Mouse (Mus musculus) lung, postnatal 36 days (tissue): ENCODE measurements around the gene AI413582.

Experiments used
- DNase-seq: peaks from one replicate; pipeline ENCODE4 v3.0.0; 2022; ENCODE audit warnings: mixed read lengths

Gene AI413582

DNA sequence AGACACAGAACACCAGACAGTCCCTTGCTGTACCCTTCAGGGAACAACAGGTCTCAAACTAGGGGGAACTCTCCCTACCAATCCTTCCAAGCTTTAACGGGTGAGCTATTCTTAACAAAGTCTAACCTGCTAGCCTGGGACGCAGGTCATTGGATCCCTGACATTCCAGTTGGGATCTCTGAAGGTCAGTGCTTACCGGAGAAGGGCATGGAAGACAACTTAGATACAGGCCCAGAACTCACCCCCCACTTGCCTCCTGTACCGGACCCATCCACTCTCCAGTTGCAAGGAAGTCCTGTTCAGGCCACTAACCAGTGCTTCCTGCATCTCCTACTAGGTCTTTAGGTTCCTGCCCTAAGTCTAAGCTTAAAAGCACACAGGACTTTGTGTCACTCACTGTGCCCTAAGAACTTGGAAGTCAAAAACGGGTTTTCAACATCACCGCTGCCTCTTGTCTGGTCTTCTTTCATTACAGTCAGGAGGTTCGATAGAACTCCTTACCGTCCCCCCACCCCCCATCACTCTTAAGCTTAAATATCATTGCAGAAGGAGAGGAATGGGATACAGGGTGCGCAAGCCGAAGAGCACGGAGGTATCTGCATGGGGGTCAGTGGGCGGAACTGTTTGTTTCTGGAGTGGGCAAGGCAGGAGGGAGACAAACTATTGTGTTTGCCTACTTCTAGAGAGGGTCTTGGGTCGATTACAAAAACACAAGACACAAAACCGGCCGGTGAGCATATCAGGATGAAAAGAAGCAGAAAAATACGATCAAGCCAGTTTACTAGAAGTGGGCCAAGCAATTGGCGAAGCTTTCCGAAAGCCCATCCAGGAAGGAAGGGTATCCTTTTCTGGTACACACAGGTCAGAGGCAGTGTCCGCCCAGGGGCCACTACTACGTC is 11.2 kb downstream of the AI413582 start:
- no peak for DNase-seq

DNA sequence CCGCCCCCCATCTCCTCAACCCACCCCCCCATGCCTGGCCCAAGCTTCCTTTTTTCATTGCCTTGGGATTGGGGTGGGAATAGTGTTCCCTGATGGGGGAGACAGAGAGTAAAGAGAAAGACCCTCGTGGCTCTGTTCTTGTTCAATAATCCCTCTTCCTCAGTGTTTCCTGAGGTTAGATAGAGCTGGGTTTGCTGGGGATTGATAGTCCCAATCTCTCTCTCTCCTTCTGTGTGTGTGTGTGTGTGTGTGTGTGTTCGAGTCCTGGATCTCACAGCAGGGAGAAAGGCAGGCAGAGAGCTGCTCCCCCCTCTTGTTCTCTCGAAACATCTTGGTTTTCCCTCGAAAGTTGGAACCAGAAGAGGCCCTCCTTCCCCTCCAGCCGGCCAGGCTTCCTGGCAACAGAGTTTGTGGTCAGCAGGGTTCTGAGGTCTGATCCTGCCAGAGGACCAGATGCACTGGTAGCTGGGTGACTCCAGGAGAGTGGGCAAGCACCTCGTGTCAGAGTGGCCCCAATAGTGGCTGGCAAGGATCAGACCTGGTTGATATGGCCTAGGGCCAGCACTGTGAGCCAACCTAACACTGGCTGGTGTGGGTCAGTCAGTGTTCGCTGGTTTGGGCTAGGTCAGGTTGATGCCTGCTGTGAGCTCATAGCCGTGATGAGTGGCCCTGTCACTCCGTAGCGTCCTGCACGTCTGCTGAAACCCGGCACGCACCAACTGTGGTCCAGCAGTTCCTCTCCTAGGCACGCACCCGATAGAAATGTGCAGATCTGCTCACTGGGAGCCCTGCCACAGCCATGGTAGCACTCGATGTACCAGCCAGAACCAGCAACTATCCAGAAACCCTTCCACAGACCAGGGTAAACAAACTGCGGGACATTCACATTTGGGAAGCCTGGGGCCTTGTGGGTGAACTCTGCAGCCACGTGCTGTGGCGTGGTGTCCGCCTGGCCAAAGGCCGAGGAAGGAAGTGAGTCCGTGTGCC is 13.0 kb downstream of the AI413582 start:
- no peak for DNase-seq

DNA sequence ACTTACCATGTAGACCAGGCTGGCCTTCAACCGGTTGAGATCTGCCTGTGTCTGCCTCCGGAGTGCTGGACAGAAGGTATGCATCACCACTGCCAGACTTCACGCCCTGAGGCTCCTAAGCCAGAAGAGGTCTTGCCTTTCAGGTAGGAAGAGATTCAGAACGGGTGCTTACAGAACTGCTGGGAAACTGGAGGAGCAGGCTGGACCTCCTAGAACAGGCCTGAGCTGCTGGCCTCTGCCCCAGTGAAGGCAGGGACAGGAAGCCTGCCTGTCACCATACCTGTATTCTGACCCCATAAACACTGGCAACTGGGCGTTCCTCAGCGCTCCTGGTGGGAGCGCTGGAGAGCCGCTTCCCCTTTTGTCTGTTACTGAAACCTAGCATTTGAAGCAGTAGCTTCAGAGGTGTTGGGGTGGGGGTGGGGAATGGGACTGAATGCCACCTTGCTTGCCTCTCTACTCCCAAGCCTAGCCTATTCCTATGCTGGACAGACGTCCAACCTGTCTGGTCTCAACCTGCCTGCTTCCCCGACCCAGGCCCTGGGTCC is 14.1 kb downstream of the AI413582 start:
- no peak for DNase-seq

DNA sequence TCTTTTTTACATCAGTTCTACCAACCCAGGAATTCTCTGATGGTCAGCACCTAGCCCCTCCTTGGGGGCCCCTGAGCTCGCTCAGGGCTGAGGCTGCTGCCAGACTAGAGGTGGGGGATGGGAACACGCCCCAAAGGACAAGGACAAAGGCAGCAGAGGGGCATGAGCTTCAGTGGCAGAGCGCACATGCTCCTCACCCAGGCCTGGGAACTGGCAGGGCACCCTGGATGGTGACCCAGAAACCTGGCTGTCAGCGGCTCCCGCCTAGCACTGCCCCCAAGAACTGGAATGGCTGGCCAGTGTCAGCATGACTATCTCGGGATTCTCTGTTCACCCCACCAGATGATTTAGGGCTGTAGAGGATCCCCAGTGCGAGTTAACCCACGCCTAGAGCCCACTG is 16.3 kb downstream of the AI413582 start:
- no peak for DNase-seq

DNA sequence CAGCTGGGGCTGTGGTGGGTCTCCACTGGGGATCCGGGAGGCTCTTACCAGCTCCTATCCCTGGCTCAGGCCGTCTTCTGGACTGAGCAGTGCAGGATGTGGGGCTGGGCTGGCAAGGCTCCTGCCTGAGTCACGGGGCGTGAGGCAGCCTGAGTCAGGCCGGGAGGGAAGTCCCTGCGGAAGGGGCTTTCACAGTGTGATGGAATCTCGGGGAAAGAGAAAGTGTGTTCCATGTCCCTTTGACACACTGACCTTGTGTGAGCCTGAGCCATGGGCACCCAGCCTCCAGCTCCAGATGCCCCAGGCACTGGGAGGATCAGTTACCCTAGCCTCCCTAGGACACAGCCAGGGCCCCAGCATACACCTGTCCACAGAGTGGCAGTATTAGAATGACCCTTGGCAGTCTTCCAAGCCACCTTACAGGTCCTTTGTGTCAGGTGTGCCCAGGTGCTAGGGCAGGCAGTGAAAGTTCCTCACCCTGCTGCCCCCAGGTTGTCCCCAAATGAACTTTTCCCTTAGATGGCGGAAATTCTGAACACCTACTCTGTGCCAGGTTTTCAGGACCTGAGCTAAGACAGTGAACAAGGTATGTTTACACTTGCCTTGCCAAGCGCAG is 18.2 kb downstream of the AI413582 start:
- no peak for DNase-seq

DNA sequence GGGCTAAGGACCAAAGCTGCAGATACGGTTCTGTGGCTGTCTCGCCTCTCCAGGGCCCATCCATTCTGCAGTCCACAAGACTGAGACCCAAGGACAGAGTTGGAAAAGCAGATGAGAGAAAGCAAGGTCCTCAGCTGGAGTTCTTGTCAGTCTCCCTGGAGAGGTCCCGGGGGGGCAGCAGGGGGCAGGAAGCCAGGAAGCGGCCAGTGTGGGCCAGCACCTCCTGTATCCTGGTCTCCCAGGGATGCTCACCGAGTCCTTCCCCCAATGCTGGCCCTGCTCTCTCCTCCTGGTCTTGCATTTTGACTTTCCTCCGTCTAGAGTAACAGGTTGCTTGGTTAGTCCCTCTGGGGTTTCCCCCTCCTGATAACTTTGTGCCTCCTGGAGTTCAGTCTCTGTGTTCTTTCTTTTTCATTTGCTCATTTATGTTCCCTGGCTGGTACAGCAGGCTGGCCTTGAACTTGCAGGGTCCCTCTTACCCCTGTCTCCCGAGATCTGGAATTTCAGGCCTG is 18.9 kb downstream of the AI413582 start:
- no peak for DNase-seq

DNA sequence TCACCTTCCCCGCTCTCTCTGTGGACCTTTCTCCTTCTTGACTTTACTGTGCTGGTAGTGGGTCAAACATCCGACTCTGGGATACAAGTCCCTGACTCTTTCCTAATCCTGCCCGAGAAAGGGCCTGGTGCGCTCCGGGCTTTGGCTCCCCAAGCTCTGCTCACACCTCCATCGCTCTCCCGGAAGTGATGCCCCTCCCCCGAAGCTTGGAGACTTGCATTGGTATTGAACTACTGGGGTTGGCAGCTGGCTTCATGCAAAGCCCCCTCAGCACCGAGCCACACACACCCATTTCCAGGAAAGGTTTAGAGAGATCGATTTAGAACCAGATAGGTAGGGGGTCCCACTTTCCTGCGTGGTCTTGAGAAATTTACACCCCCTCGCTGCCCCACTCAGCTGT is 19.6 kb downstream of the AI413582 start:
- DNase-seq, result no peak

DNA sequence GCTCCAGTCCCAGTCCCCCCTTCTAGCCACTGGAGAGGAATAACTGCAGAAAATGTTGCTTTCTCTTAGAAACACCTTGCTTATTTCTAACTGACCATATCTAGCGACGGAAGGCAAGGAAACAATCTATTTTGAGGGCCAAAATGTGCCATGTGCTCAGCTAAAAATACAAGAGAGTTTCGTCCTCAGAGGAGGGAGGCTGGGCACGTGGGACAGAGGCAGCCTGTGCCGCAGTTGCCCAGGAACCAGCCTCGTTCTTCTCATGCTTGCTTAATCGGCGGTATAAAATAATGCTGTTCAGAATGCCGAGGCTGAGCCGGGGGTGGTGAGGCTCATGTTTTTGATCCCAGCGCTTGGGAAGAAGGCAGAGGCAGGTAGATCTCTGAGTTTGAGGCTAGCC is 21.0 kb downstream of the AI413582 start:
- no peak for DNase-seq

DNA sequence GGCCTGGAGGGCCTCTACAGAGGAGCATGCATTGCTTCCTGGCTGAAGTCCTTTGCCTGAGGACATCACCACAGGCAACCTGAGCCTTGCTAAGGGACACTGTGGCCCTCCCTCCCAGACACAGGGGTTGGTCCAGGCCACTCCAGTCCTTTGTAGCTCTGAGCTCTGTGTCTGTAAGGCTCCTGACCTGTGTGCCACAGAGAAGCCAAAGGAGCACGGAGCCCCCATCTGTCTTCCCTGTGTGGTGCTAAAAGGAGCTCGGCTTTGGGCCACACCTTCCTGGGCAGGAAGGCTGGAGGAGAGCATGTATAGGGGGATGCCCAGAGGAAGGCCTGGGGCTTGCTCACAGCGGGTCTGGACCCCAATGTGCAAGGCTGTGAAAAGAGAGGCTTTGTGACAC is 23.6 kb downstream of the AI413582 start:
- no peak for DNase-seq

DNA sequence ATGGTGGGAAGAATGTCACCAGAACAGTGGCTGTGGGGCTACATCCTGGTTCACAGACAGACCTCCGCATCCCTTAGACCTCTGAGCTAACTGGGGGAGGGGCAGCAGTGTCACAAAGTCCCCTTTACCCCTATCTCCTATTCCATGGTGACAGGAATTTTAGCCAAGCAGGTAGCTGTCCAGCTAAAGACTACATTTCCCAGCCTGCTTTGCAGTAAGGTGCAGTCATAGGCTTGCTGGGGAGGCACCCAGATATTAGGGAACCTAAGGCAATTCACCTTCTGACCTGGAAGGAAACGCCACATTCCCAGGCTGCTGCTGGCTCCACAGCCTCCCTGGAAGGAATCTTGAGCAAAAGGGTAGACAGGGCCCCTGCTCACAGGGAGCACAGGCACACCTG is 24.3 kb downstream of the AI413582 start:
- no peak for DNase-seq

DNA sequence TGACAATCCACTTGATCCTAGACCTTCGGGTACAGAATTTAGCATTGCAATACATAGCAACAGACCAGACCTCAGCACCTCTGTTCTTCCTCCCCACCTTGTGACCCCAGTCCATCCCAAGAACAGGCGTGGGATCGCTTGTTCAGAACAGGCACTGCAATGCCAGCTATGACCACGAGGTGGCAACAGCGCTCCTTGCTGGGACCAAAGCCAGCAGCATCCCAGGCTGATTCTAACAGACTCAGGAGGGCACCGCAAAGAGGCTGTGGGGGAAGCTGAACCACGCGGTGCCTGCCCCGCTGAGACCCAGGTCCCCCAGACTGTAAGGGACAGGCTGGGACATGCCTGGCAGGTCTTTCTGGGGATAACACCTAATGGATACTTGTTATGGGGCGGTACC is 30.8 kb downstream of the AI413582 start:
- peak; percentile 91 for DNase-seq

DNA sequence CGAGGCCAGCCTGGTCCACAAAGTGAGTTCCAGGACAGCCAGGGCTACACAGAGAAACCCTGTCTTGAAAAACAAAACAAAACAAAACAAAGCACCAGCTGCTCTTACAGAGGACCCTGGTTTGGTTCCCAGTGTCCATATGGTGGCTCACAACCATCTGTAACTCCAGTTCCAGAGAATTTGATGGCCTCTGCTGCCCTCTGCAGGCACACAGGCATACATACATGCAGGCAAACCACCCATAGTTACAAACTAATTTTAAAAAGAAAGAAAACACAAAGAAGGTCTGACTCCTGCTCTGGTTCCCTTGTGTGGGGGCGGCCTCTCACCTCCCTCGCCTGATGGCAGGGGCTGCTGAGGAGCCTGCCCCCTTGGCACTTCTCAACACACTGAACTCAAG is 32.2 kb downstream of the AI413582 start:
- DNase-seq, result no peak

DNA sequence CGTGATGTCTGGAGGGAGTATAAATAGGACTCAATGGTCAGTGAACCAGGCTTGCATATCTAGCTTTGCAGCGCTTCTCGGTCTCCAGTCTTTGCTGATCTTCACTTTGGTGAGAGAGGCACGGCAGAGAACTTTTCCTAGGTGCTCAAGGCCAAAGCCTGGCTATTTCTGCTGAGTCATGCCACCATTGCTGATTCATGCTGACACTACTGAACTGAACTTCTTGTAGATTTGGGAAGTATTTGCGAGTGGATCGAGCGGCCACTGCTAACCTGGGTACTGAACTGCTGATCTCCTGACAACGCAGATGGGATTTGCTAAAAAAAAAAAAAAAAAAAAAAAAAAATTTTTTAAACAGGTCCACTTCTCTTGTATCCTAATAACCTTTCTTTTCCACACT is 33.5 kb downstream of the AI413582 start:
- DNase-seq, result no peak

DNA sequence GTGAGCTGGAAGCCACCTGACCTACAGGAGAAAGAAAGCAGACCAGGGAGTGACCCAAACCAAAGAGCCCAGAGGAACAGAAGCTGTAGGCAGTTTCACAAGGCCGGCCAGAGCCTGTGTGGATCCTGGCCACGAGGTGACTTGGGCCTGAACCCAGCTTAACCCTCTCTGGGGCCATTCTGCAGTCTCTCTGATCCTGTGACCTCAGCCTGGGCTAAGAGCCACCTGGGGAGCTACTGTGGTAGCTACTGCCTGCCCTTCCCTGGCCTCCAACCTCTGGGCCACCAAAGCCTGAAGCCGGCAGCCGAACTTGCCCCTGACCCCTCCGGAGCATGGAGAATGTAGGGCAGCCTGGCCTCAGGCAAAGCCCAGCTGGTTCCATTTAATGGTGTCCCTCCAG is 36.8 kb downstream of the AI413582 start:
- DNase-seq, result no peak

DNA sequence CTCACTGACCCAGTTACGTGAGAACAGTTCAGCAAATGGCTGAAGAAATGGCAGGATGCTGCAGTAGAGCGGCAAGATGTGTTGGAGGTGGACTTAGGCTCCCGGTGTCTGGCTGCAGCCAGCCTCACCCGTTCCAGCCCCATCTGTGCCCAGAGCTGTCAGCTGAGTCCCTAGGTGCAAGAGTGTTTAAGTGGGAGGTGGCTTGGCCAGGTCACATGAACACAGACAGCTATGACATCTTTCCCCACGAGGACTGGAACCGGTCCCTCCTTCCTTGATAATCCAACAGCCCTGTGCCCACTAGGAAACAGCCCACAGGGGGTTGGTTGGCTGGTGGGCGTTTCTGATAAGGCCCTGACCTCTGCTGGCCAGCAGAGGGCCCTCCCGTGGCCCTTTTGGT is 37.5 kb downstream of the AI413582 start:
- DNase-seq, result no peak

DNA sequence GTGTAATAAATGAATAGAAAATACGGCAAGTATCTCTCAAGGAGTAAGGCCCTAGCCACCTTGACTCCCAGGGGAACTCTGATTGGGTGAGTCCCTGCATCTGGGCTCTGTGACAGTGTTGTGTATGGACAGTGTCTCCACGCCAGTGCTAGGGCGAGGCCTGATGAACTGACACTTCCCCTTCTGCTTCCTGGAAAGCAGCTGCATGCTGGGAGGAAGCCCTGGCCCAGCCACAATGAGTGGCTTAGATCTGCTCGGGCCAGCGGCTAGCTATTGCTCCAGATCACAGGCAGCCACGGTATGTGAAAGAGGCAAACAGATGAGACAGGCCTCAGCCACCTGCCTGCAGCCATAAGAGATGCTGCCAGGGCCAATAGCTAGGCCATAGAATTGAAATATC is 38.4 kb downstream of the AI413582 start:
- DNase-seq, result no peak

DNA sequence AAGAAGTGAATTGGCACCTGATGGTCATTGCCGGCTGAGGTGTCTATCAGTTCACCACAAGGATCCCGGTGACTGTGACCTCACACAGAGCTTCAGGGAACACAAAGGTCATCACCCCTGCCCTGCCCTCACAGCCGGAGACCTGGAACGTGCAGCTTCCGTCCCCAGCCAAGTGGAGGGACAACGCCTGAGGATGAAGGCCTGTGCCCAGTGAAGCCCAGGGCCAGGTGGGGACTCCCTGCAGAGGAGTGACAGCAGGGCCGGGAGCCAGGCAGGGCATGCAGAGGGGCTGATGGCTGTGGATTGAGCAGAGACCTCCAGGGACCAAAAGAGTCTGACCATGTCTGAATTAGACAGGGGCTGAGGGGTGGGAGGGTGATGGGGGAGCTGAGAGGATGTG is 42.4 kb downstream of the AI413582 start:
- DNase-seq, result no peak

DNA sequence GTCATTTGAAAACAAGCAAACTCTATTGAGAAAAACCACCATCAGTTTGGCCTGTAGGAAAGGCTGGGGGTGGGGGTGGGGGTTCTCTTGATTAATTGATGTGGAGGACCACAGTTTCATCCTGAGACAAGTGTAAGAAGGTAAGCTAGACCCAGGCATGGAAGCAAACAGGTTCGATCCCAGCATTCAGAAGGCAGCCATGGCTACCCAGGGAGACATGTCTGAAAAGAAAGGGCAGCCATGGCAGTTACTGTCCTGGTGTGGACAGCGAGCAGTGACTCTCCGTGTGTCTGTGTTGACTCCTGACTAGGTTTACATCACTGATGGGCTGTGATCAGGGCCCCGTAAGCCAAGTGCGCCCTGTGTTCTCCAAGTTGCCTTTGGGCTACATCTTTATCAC is 44.3 kb downstream of the AI413582 start, which contains the start of gene Grm4:
Gene Grm4 (minus strand): TSS at position 101 of the 400 bp plus-strand sequence.
- DNase-seq, result no peak

DNA sequence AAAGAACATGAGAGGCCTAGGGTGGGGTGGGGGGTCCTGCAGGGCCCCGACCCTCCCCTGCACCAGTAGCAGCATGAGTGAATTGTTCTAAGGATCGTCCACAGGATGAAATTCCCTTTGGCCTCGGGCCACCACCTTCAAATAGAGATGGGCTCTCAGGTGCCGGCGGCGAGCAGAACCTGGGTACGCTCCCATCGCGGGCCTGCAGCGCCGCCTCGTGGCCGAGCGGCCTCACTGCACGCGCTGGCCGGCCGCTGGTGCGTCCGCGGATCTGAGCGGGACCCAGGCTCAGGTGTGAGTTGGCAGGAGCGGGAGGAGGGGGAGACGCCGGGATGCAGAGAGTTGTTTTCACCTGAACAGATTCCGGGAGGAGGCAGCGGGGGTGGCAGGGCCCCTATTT is 45.0 kb downstream of the AI413582 start:
- peak; percentile 39 for DNase-seq

DNA sequence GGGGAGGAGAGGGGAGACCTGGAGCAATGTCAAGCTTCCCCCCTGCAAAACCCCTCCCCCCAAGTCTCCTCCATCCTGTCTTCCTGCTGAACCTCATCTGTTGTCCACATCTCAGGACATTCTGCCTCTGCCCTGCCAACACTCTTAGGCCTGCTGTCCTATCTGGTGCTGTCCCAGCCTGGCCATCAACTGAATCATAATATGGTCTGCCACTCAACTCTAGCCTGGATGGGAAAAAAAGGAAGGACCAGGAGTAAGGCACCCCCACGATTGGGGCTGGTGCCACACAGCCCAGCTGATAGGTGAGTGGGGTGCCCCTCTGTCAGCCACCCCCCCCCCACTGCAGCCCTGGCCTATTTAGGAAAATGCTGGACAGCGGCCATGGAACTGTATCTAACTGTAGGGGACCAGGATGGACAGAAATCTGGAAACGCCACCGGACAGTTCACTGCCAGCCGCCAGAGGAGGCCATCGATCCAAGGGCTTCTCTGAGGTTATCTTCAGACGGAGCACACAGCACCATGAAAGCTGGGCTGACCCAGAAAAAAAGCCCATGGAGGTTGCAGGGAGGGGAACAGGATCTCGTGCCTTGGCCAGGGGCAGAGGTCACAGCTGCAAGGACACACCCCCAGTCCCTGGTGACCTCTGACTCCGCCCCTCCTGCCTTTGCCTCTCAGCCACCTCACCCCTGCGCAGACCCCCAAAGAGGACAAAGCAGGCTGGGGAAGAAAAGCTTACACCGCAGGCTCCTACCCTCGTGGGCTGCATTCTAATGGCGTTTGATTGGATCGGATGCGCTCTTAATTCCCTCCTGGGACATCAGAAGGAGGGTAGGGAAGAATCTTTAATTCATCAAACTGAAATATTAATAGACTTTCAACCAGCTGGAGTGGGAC is 46.6 kb downstream of the AI413582 start:
- DNase-seq, result no peak

DNA sequence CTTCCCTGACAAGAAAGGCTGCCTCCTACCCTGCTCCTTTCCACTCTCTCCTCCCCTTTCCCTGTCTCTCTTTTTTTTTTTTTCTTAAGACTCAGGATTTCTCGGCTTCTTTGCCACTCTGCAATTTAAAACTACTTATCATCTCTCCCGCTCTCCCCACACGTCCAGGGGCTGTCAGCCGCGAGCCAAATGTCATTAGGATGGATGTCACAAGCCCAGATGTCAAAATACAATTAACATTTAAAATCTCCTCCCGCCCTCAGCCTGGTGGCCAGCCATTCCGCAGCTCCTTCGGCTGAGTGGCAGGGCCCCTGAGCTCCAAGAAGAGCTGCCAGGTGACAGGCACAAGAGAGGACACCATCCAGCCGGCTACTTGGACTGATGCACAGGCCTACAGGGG is 47.3 kb downstream of the AI413582 start:
- no peak for DNase-seq
